Mouse (Mus musculus): ENCODE measurements around the gene Gprc5c.

DNA sequence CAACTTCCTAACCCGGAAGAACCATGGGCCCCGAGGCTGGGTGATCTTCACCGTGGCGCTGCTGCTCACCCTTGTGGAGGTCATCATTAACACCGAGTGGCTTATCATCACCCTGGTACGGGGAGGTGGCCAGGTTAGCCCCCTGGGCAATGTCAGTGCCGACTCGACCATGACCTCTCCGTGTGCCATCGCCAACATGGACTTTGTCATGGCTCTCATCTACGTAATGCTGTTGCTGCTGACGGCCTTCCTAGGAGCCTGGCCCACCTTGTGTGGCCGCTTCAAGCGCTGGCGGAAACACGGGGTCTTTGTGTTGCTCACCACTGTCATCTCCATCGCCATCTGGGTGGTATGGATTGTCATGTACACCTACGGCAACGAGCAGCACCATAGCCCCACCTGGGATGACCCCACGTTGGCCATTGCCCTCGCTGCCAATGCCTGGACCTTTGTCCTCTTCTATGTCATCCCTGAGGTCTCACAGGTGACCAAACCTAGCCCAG is 13.0 kb downstream of the Gprc5c start:
- TF ChIP-seq CTCF (IDR thresholded peaks at IDR 0.05; ENCODE audit: low read depth, low read length) = no peak
- TF ChIP-seq POLR2A (IDR thresholded peaks at IDR 0.05; ENCODE audit: borderline replicate concordance, low read depth, low read length) = no peak
